Mouse (Mus musculus): ENCODE measurements around the gene Ppt1. TPM values are rescaled to one million over a fixed set of nuclear protein-coding genes. Genes with fewer than 3 reads are reported as not detected.

Gene Ppt1
- polyA plus RNA-seq, 1 experiment from 2014 or later: 63.4 TPM

GRCm38 (mm10) chr4:122838416-122838815, 2.4 kb downstream of the Ppt1 start:
- no peaks in the 10 kb centered on the region for H3K27me3 ChIP-seq (ENCODE audit: insufficient read depth, poor library complexity, severe bottlenecking)
- H3K36me3 ChIP-seq: peaks cover 31% of the 10 kb centered on the region
- WGBS: 80% methylated on average over 1 of the region's 1 CpGs
- no peak for DNase-seq (ENCODE audit: low spot score)
- H3K4me1 ChIP-seq (replicated peaks): peaks cover 24% of the 10 kb centered on the region
- no peak overlapping the region for H3K4me3 ChIP-seq
- H3K9me3 ChIP-seq: peaks cover 4% of the 10 kb centered on the region; the same call in 1 of the 2 replicates
- no peak overlapping the region for H3K27ac ChIP-seq

GRCm38 (mm10) chr4:122848150-122848621, 12.1 kb downstream of the Ppt1 start:
- Histone ChIP-seq H3K27ac (no peak overlapping the region), H3K9me3 (no peaks in the 10 kb centered on the region), H3K4me3 (no peak overlapping the region), H3K27me3 (ENCODE audit: insufficient read depth, poor library complexity, severe bottlenecking) (no peaks in the 10 kb centered on the region), H3K36me3 (peaks cover 95% of the 10 kb centered on the region), H3K4me1 (replicated peaks) (no peaks in the 10 kb centered on the region)
- 88% methylated on average over 13 of the region's 13 CpGs for WGBS
- no peak for DNase-seq (ENCODE audit: low spot score)

- Histone ChIP-seq H3K4me1 (replicated peaks) (no peaks in the 10 kb centered on the region), H3K27me3 (ENCODE audit: insufficient read depth, poor library complexity, severe bottlenecking) (no peaks in the 10 kb centered on the region), H3K36me3 (peaks cover 96% of the 10 kb centered on the region), H3K27ac (no peak overlapping the region), H3K4me3 (no peak overlapping the region), H3K9me3 (no peaks in the 10 kb centered on the region)
- no peak for DNase-seq (ENCODE audit: low spot score)
These were observed 15.5 kb downstream of the Ppt1 start for GRCm38 (mm10) chr4:122851535-122851934.

DNA sequence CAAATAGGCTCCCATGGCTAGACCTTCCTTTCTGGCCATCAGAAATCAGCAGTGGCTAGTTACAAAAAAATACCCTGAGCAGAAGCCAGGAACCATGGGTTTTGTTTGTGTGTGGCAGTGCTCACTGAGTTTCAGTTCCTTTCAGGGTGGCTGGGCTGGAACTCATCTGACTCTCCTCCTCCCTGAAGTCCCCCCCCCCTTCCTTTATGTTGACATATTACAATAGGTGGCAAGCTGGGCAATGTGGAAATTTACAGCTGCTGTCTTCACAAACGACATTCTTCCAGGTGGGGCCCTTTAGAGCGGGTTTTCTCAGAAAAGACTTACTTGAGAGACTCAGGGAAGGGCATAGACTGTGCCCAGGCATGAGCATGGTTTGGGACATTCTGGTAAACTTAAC, 17.6 kb downstream of the Ppt1 start:
- 68% methylated on average over 2 of the region's 2 CpGs for WGBS
- Histone ChIP-seq H3K27ac (no peak overlapping the region), H3K4me1 (replicated peaks) (no peaks in the 10 kb centered on the region), H3K27me3 (ENCODE audit: insufficient read depth, poor library complexity, severe bottlenecking) (no peaks in the 10 kb centered on the region), H3K36me3 (peaks cover 96% of the 10 kb centered on the region), H3K4me3 (no peak overlapping the region), H3K9me3 (no peaks in the 10 kb centered on the region)
- no peak for DNase-seq (ENCODE audit: low spot score)

DNA sequence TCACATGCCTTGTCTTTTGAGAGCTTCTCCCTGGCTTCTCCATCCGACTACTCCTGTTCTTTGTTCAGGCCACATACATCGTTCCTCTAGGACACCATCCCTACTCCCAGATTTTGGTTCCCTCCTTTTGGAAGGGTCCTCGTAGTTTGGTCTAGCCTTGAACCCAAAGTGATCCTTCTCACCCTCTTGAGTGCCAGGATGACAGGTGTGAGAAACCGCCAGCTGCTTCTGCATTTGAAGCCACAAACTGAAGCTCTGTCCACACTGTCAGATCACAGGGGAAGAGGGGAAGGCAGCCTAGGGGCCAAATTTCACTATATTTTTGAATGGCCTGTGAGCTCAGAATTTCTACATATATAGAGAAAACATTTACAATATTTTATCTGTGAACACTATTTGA, 18.7 kb downstream of the Ppt1 start:
- WGBS: 92% methylated on average over 4 of the region's 4 CpGs

GRCm38 (mm10) chr4:122857909-122858308, 21.9 kb downstream of the Ppt1 start:
- Histone ChIP-seq H3K27me3 (ENCODE audit: insufficient read depth, poor library complexity, severe bottlenecking) (no peaks in the 10 kb centered on the region), H3K4me1 (replicated peaks) (no peaks in the 10 kb centered on the region), H3K4me3 (no peak overlapping the region), H3K9me3 (no peaks in the 10 kb centered on the region), H3K27ac (no peak overlapping the region), H3K36me3 (peaks cover 92% of the 10 kb centered on the region)
- DNase-seq (ENCODE audit: low spot score): no peak
- WGBS: 56% methylated on average over 2 of the region's 2 CpGs

More for the DNA sequence above, 18.7 kb downstream of the Ppt1 start:
- Histone ChIP-seq H3K4me3 (no peak overlapping the region), H3K36me3 (peaks cover 95% of the 10 kb centered on the region), H3K4me1 (replicated peaks) (no peaks in the 10 kb centered on the region), H3K9me3 (no peaks in the 10 kb centered on the region), H3K27ac (no peak overlapping the region), H3K27me3 (ENCODE audit: insufficient read depth, poor library complexity, severe bottlenecking) (no peaks in the 10 kb centered on the region)
- DNase-seq (ENCODE audit: low spot score): no peak

DNA sequence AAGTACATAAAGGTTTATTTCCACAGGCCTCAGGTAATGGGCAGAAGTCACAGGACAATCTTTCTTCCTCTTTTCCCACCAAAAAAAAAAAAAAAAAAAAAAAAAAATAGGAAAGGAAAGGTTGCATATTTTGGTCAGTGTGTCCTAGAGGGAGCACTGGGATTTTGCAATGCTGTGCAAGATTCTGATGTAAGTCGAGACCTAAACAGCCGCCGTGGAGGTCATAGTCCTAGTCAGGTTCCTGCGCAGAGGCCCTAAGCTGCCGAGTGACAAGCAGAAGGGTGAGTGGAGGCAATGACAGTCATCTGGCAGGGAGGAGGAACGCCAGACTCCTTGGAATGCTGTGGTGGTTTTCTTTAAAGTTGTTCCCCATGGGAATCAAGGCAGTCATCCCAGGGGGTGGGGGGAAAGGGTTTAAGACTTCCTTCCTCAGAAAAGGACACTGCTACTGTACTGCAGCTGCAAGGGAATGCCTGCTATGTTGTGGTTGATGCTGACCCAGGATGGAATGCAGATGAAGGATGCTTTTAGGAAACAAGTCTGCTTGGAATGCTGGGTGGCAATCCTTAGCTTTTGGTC, 23.1 kb downstream of the Ppt1 start:
- no peaks in the 10 kb centered on the region for H3K4me1 ChIP-seq (replicated peaks)
- DNase-seq (ENCODE audit: low spot score): no peak
- no peak overlapping the region for H3K4me3 ChIP-seq
- no peaks in the 10 kb centered on the region for H3K27me3 ChIP-seq (ENCODE audit: insufficient read depth, poor library complexity, severe bottlenecking)
- no peak overlapping the region for H3K27ac ChIP-seq
- H3K9me3 ChIP-seq: no peaks in the 10 kb centered on the region
- peaks cover 92% of the 10 kb centered on the region for H3K36me3 ChIP-seq
- 68% methylated on average over 6 of the region's 6 CpGs for WGBS

DNA sequence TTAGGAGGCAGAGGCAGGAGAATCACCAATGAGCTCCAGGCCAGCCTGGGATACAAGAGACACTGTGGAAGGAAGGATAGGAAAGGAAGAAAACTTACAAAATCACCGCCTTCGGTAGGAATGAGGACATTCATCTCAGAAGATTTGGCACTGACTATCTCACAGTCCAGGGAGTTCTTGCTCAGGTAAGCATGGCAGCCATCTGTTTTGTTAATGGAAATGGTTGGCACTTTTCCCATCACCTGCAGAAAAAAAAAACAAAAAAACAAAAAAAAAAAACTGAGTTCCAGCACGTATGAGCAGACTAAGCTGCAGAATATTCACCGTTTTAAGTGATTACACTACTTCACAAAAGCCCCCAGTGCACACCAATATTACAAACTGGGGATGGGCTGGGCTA, 25.8 kb downstream of the Ppt1 start:
- DNase-seq (ENCODE audit: low spot score): no peak
- Histone ChIP-seq H3K36me3 (peaks cover 91% of the 10 kb centered on the region), H3K4me3 (no peak overlapping the region), H3K9me3 (no peaks in the 10 kb centered on the region), H3K4me1 (replicated peaks) (no peaks in the 10 kb centered on the region), H3K27me3 (ENCODE audit: insufficient read depth, poor library complexity, severe bottlenecking) (no peaks in the 10 kb centered on the region), H3K27ac (no peak overlapping the region)
- 96% methylated on average over 4 of the region's 4 CpGs for WGBS

DNA sequence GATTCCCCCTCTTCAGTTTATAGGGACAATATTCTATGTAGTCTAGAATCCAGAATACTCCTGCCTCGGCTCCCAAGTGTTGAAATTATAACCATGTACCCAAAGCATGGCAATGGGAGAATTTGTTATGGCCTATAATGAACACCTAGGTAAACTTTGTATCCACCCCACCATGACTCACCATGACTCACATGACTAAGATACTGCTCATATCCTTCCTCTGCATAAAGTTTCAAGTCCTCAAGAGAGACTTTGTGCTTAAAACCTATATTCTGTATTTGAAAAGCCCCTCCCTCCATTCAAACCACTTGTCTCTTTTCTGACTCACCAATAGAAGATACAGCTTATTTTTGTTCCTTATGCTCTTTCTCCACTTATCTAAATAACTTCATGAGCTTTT, 32.0 kb downstream of the Ppt1 start:
- H3K27ac ChIP-seq: no peak overlapping the region
- H3K4me3 ChIP-seq: no peak overlapping the region
- WGBS: 88% methylated on average over 1 of the region's 1 CpGs
- H3K27me3 ChIP-seq (ENCODE audit: insufficient read depth, poor library complexity, severe bottlenecking): no peaks in the 10 kb centered on the region
- DNase-seq (ENCODE audit: low spot score): no peak
- H3K36me3 ChIP-seq: peaks cover 87% of the 10 kb centered on the region
- no peaks in the 10 kb centered on the region for H3K4me1 ChIP-seq (replicated peaks)
- no peaks in the 10 kb centered on the region for H3K9me3 ChIP-seq

DNA sequence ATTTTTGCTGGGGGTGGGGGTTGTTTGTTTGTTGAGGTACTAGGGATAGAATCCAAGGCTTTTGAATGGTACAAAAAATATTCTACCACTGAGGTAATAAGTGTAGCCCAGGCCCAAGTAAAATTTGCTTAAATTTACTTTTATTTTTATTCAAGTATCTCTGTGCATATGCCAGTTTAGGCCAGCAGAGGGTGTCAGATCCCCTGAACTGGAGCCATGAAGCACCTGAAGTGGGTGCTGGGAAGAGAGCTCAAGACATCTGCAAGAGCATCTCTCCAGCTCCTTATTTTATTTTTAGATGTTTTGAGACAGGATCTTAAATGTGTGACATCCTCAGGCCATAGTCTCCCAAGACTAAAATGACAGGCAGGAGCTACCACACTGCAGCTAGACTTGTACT, 34.0 kb downstream of the Ppt1 start:
- Histone ChIP-seq H3K4me3 (no peak overlapping the region), H3K27me3 (ENCODE audit: insufficient read depth, poor library complexity, severe bottlenecking) (no peaks in the 10 kb centered on the region), H3K36me3 (peaks cover 67% of the 10 kb centered on the region), H3K9me3 (no peaks in the 10 kb centered on the region), H3K4me1 (replicated peaks) (no peaks in the 10 kb centered on the region), H3K27ac (no peak overlapping the region)
- DNase-seq (ENCODE audit: low spot score): peak; percentile 21

DNA sequence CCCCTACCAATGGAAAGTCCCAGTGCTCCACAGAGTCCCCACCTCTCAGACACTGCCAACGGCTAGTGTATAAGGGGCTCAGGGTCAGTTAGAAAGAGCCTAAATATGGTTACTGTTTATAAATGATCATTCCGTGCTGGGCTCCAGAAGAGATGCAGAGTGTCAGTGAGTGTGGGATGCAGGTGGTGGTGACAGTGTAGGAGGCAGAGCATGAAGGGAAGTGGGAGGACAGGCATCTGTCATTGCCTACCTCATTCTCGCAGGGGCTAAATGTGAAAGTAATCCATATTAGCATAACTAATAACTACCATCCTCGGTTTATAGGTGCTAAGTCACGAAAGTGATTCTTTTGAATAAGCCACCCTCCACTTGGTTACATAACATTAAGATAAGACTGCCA, 34.7 kb downstream of the Ppt1 start:
- H3K4me1 ChIP-seq (replicated peaks): no peaks in the 10 kb centered on the region
- H3K36me3 ChIP-seq: peaks cover 60% of the 10 kb centered on the region
- H3K4me3 ChIP-seq: no peak overlapping the region
- DNase-seq (ENCODE audit: low spot score): no peak
- no peak overlapping the region for H3K27ac ChIP-seq
- H3K27me3 ChIP-seq (ENCODE audit: insufficient read depth, poor library complexity, severe bottlenecking): no peaks in the 10 kb centered on the region
- no peaks in the 10 kb centered on the region for H3K9me3 ChIP-seq
- WGBS: 93% methylated on average over 5 of the region's 5 CpGs

DNA sequence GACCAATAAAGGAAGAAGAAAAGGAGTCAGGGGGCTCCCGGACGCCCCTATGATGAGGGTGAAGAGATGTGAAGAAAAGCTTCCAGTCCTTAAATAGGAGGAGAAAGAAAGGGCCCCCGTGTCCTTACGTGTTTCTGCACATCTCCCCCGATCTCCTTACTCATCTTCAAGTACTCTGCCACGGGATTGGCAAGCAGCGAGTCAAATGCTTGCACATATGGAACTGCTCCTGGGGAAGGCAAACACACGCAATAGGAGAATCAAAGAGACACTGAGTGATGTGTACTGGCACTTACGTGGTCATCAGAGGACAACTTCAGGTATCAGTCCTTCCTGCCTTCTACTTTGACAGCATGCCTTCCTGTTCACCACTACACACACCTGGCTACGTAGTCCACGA, 35.2 kb downstream of the Ppt1 start:
- H3K27ac ChIP-seq: no peak overlapping the region
- H3K4me1 ChIP-seq (replicated peaks): no peaks in the 10 kb centered on the region
- H3K4me3 ChIP-seq: no peak overlapping the region
- H3K9me3 ChIP-seq: no peaks in the 10 kb centered on the region
- no peaks in the 10 kb centered on the region for H3K27me3 ChIP-seq (ENCODE audit: insufficient read depth, poor library complexity, severe bottlenecking)
- WGBS: 93% methylated on average over 11 of the region's 11 CpGs
- H3K36me3 ChIP-seq: peaks cover 55% of the 10 kb centered on the region
- DNase-seq (ENCODE audit: low spot score): no peak

- no peak overlapping the region for H3K27ac ChIP-seq
- no peak for DNase-seq (ENCODE audit: low spot score)
- H3K4me1 ChIP-seq (replicated peaks): no peaks in the 10 kb centered on the region
- no peaks in the 10 kb centered on the region for H3K27me3 ChIP-seq (ENCODE audit: insufficient read depth, poor library complexity, severe bottlenecking)
- H3K4me3 ChIP-seq: no peak overlapping the region
- WGBS: 92% methylated on average over 2 of the region's 2 CpGs
- H3K36me3 ChIP-seq: peaks cover 50% of the 10 kb centered on the region
- H3K9me3 ChIP-seq: no peaks in the 10 kb centered on the region
These were observed 35.9 kb downstream of the Ppt1 start for GRCm38 (mm10) chr4:122871989-122872388.

GRCm38 (mm10) chr4:122873003-122873402, 37.0 kb downstream of the Ppt1 start:
- no peaks in the 10 kb centered on the region for H3K9me3 ChIP-seq
- H3K27me3 ChIP-seq (ENCODE audit: insufficient read depth, poor library complexity, severe bottlenecking): no peaks in the 10 kb centered on the region
- WGBS: 86% methylated on average over 5 of the region's 5 CpGs
- no peak overlapping the region for H3K27ac ChIP-seq
- no peak overlapping the region for H3K4me3 ChIP-seq
- H3K36me3 ChIP-seq: peaks cover 43% of the 10 kb centered on the region
- H3K4me1 ChIP-seq (replicated peaks): no peaks in the 10 kb centered on the region
- DNase-seq (ENCODE audit: low spot score): no peak

All from hindbrain, embryonic 10.5 days (tissue).